Mouse (Mus musculus) B cell, adult 62 days (primary cell): Measurements from ENCODE around the gene Vmn1r66. TPM values are rescaled to one million over a fixed set of nuclear protein-coding genes. Genes with fewer than 3 reads are reported as not detected.

Source experiments
- total RNA-seq: library from RNA; stranded (reverse); gene quantifications from 4 replicates; pipeline ENCODE4 v1.2.4, GENCODE M21; 2023

Gene Vmn1r66
- not detected in 4 replicates for total RNA-seq

GRCm38 (mm10) chr7:10277906-10278305 is at the start of gene Vmn1r66:
Gene Vmn1r66 (minus strand): TSS chr7:10278006.

Other genes starting within 250 kb of the Vmn1r66 start
- not detected in 4 replicates for gene Vmn2r50, start 224.7 kb downstream of the Vmn1r66 start, total RNA-seq
- not detected in 4 replicates for gene Vmn2r51, start 172.3 kb downstream of the Vmn1r66 start, total RNA-seq
- gene Vmn2r52, start 101.4 kb downstream of the Vmn1r66 start, total RNA-seq, result 0.06 to 0.14 TPM (median 0.09 TPM) in 3 of 4 replicates, not detected in the other
- gene Vmn1r67, start 165.3 kb upstream of the Vmn1r66 start, total RNA-seq, result not detected in 4 replicates
- gene Zik1, start 217.4 kb upstream of the Vmn1r66 start, total RNA-seq, result 0.26 to 1.0 TPM (median 0.53 TPM) in 4 replicates